Mouse (Mus musculus) lung, embryonic 14.5 days (tissue): ENCODE data around the gene Tmf1. TPM values are rescaled to one million over a fixed set of nuclear protein-coding genes. Genes with fewer than 3 reads are reported as not detected.
A peak's percentile ranks its signal among the peaks of the same experiment; 100 is the strongest.

Experiments
- ATAC-seq: fragments of 200-750 bp; cut with Nextera tagmentation; 2 replicates; pipeline ENCODE4 v1.8.0; 2017; ENCODE audit warnings: mild to moderate bottlenecking, moderate TSS enrichment, moderate library complexity; ENCODE audit not compliant: insufficient read depth
- DNase-seq: peaks from one replicate; pipeline ENCODE4 v3.0.0-alpha.2; 2015
- H3K27ac ChIP-seq: fragments of 300-500 bp; sonication (generic); 2 replicates; pipeline ENCODE4 v1.5.1; 2014; ENCODE audit warnings: low read depth, mild to moderate bottlenecking, moderate library complexity
- H3K27me3 ChIP-seq: fragments of 300-500 bp; sonication (generic); 2 replicates; pipeline ENCODE4 v1.6.1; 2014; ENCODE audit warnings: low read length, control low read depth; ENCODE audit not compliant: insufficient read depth
- H3K36me3 ChIP-seq: fragments of 300-500 bp; sonication (generic); 2 replicates; pipeline ENCODE4 v1.6.1; 2014; ENCODE audit warnings: control low read depth; ENCODE audit not compliant: insufficient read depth
- H3K4me1 ChIP-seq: fragments of 300-500 bp; sonication (generic); 2 replicates; pipeline ENCODE4 v1.6.1; 2014; ENCODE audit warnings: antibody characterized with exemption, control low read depth; ENCODE audit not compliant: insufficient read depth
- H3K4me2 ChIP-seq: fragments of 300-500 bp; sonication (generic); 2 replicates; pipeline ENCODE4 v1.6.1; 2014; ENCODE audit warnings: mild to moderate bottlenecking
- H3K4me3 ChIP-seq: fragments of 300-500 bp; sonication (generic); 2 replicates; pipeline ENCODE4 v1.5.1; 2014; ENCODE audit warnings: low read depth, low read length
- H3K9ac ChIP-seq: fragments of 300-500 bp; sonication (generic); 2 replicates; pipeline ENCODE4 v1.6.1; 2014
- H3K9me3 ChIP-seq: fragments of 300-500 bp; sonication (generic); 2 replicates; pipeline ENCODE4 v1.6.1; 2016; ENCODE audit warnings: low read depth, low read length, control low read depth
- CTCF ChIP-seq: IDR thresholded peaks from 2 replicates; pipeline ENCODE4 v1.5.1; 2016; ENCODE audit warnings: antibody characterized with exemption, low read depth
- WGBS: fragments of 180-500 bp; shearing (Covaris S2); extraction: QIAGEN DNeasy Blood & Tissue Kit; methylation state at CpG from one replicate; pipeline ENCODE4 v1.1.7; 2014; 5-methylcytosine and 5-hydroxymethylcytosine counted together
- polyA plus RNA-seq: library from polyadenylated mRNA; unstranded; fragments of >200 nt; fragmentation: Nextera tagmentation; extraction: Ambion mirVana; gene quantifications from 2 replicates; pipeline ENCODE4 v1.2.1, GENCODE M21; 2014

Tmf1 gene
- 30.3 and 32.6 TPM in 2 replicates for polyA plus RNA-seq

DNA sequence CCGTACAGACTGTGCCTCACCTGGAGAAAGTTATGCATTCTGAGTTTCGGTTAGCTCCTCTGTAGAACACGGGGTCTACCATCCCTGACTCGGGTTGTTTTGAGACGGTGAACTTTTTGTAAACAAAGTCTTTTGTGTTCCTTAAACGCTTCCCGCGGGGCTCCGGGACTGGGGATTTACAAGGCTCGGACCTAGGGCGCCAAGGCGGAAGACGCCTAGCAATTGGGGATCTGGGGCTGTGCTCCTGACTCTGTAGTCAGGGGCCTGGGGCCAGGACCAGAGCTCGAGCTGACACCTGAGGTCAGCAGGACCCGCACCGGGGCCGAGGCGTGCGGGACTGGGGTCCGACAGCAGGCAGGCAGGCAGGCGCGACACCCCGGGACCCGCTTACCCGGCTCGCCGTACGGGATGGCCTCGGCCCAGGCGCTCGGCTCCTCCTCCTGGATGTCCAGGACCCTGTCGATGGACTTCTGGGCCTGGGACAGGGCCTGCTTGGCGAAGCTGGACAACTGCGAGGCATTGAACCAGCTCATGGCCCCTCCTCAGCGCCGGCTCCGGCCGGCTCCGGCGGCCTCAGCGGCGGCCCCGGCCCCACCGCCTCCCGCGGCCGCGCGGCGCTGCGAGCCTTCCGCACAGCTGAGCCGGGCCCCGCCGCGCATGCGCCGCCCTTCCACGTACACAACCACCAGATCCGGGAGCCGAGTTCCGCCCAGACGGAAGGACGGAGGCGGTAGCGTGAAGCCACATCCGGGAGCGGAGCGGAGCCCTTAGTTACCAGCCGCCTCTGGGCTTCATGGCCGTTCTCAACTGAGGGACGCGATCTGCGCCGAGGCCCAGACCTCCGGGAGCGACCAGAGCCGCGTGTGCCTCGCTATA is at the start of gene Tmf1:
Tmf1 (minus strand) TSS at position 632 of the 876 bp plus-strand sequence.
- Histone ChIP-seq H3K27me3 (no peaks in the 10 kb centered on the region), H3K27ac (peak within 1 kb of the TSS; percentile 88), H3K9me3 (no peaks in the 10 kb centered on the region), H3K4me2 (peak within 1 kb of the TSS; percentile 78), H3K4me3 (peak within 1 kb of the TSS; percentile 97), H3K9ac (peak within 1 kb of the TSS; percentile 96), H3K36me3 (peaks cover 19% of the 10 kb centered on the region), H3K4me1 (0 out of 2 replicates have a peak, but pooled peaks cover 3% of the 10 kb centered on the region)
- TF ChIP-seq CTCF, result no peak
- DNase-seq (peak; percentile 98), ATAC-seq (peak; percentile 99)
- WGBS, result under 1% methylated on average over 80 of the region's 80 CpGs

DNA sequence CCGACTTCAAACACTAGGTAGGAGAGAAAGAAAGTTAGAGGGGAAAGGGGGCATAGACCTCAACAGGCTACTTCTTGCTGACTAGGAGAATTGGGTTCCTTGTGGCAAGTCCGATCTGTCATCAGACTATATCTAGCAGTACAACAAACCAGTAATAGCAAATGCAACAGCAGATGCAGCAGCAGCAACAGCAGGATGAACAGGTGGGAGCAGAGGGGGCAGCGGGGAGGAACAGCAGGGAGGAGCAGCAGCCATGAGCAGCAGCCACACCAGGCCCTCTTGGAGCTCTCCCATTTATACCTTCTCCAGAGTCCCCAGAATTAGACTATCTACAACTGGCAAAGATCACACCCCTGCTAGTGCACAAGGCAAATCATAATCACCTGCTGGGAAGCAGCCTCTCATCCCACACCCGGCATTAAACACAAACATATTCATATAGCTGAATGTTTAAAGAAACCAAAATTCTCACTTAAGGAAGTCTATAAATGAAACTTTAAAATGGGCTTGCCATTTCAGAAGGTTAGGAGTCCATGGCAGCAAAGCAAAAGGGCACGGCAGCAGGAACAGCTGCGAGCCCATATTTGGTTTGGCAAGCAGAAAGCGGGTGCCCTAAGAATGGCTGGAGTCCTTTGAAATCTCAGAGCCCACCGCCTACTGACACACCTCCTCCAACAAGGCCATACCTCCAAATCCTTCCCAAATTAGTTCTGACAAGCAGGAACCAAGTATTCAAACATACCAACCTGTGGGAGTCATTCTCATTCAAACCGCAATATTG is 48.3 kb upstream of the Tmf1 start:
- no peak overlapping the region for H3K27ac ChIP-seq
- 93% methylated on average over 9 of the region's 9 CpGs for WGBS
- peaks cover 14% of the 10 kb centered on the region; the same call in 1 of the 2 replicates for H3K36me3 ChIP-seq
- no peaks in the 10 kb centered on the region for H3K27me3 ChIP-seq
- H3K9ac ChIP-seq, result no peak overlapping the region
- DNase-seq, result no peak
- H3K4me3 ChIP-seq, result no peak overlapping the region
- no peak overlapping the region for H3K4me2 ChIP-seq
- no peak for ATAC-seq
- H3K9me3 ChIP-seq, result no peaks in the 10 kb centered on the region
- H3K4me1 ChIP-seq, result no peaks in the 10 kb centered on the region
- TF ChIP-seq CTCF, result no peak

DNA sequence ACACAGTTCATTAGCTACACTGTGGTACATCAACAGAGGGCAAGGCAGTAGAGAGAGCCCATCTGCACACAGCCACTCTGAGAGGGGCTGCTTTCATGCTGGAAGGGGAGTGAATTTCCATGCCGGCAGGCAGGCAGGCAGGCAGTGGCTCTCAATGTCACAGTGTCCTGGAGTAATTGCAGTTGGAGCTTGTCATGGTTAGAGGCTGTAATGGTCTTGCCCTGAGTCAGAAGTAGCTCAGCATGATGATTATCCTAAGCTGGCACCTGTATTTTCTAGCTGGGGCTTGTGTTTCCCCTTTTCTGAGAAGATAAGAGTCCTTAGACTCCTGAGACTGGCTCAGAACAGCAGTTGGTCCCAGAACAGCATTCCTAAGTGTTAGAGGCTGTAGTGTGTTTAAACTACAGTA is 47.2 kb upstream of the Tmf1 start:
- no peak overlapping the region for H3K27ac ChIP-seq
- no peak overlapping the region for H3K4me3 ChIP-seq

DNA sequence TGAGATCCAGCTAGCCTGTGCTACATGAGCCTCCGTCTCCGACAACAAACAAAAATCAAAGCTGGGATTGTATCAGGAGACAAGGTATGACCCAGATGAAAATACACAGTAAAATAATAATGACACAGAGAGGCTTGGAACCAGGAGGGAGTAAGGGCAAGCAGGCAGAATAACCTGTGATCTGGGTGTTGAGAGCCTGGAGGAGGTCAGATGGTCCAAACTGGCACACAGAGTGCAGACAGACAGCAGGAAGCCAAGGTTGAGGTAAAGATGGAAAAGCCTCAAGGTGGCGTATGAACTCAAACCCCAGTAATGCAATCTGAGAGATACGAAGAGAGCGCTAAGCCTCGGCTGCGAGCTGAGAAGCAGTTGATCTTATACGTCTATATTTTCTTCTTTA is 45.6 kb upstream of the Tmf1 start:
- DNase-seq, result no peak

More for the DNA sequence above, 47.2 kb upstream of the Tmf1 start:
- TF ChIP-seq CTCF, result no peak
- Histone ChIP-seq H3K27me3 (no peaks in the 10 kb centered on the region), H3K9ac (no peak overlapping the region), H3K4me2 (no peak overlapping the region), H3K4me1 (no peaks in the 10 kb centered on the region), H3K9me3 (no peaks in the 10 kb centered on the region), H3K36me3 (peaks cover 9% of the 10 kb centered on the region; the same call in 1 of the 2 replicates)
- 47% methylated on average over 1 of the region's 1 CpGs for WGBS
- DNase-seq (no peak), ATAC-seq (no peak)

DNA sequence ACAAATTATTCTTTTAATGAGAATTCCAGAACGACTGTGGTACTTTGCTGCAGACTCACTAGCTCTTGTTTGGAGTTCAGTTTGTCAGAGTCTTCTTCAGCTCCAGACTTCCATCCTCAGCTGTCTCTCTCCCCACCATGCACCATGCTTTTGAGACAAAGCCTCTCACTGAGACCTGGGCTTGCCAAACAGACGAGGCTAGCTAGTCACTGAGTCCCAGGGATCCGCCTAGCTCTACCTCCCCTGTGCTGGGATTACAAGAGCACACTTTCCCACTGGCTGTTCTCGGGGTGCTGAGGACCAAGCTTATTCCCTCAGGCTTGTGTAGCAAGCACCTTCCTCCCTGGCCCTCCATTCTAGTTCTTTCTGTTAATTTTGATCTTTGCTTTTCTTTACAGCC is 44.6 kb upstream of the Tmf1 start:
- ATAC-seq (no peak), DNase-seq (no peak)
- WGBS, result 77% methylated on average over 4 of the region's 4 CpGs
- no peaks in the 10 kb centered on the region for H3K4me1 ChIP-seq
- no peak overlapping the region for H3K4me2 ChIP-seq
- H3K27ac ChIP-seq, result no peak overlapping the region
- no peak for TF ChIP-seq CTCF
- H3K27me3 ChIP-seq, result no peaks in the 10 kb centered on the region
- H3K4me3 ChIP-seq, result no peak overlapping the region
- H3K9ac ChIP-seq, result no peak overlapping the region
- no peaks in the 10 kb centered on the region for H3K9me3 ChIP-seq
- H3K36me3 ChIP-seq, result no peaks in the 10 kb centered on the region

More for the DNA sequence above, 45.6 kb upstream of the Tmf1 start:
- H3K27ac ChIP-seq, result no peak overlapping the region
- no peak overlapping the region for H3K9ac ChIP-seq
- H3K4me3 ChIP-seq, result no peak overlapping the region
- H3K4me2 ChIP-seq, result no peak overlapping the region
- no peaks in the 10 kb centered on the region for H3K27me3 ChIP-seq
- 91% methylated on average over 8 of the region's 8 CpGs for WGBS
- no peaks in the 10 kb centered on the region for H3K9me3 ChIP-seq
- H3K36me3 ChIP-seq, result 0 out of 2 replicates have a peak, but pooled peaks cover 1% of the 10 kb centered on the region
- TF ChIP-seq CTCF, result no peak
- no peak for ATAC-seq
- H3K4me1 ChIP-seq, result no peaks in the 10 kb centered on the region

DNA sequence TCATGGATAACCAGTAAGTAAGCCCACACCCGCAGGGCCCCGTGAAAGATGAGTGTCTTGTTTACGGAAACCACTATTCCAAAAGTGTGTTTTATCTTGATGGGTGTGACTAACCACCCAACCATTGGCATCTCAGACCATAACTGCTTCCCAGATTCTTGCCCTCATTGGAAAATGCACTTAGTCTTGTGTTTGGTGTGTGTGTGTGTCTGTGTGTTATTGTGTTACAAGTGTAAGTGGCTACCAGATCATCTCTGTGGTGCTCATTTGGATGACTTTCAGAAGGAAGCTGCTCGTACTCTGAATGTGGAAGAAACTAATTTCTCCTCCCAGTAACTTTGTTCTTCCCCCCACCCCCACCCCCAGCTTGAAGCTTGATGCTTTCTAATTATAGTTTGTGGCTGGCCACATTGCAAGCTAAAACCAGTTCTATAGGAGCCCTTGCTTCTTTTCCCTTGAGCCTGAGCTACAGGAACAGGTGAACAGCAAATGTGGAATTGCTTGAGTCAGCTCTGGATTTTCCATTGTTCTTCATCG is 44.1 kb upstream of the Tmf1 start:
- no peak for TF ChIP-seq CTCF
- Histone ChIP-seq H3K9me3 (no peaks in the 10 kb centered on the region), H3K9ac (no peak overlapping the region), H3K4me1 (no peaks in the 10 kb centered on the region), H3K4me3 (no peak overlapping the region), H3K27ac (no peak overlapping the region), H3K36me3 (no peaks in the 10 kb centered on the region), H3K27me3 (no peaks in the 10 kb centered on the region), H3K4me2 (no peak overlapping the region)
- WGBS, result 46% methylated on average over 5 of the region's 5 CpGs
- DNase-seq (no peak), ATAC-seq (no peak)
